Mouse (Mus musculus) cerebellum, postnatal 36 days (tissue): ENCODE results near the gene Tmem184a.

Experiments used
- DNase-seq, 2 experiments: peaks; one replicate each; pipeline ENCODE4 v3.0.0; 2021 to 2022; ENCODE audit warnings: mixed read lengths in 2 of 2

The Tmem184a gene

DNA sequence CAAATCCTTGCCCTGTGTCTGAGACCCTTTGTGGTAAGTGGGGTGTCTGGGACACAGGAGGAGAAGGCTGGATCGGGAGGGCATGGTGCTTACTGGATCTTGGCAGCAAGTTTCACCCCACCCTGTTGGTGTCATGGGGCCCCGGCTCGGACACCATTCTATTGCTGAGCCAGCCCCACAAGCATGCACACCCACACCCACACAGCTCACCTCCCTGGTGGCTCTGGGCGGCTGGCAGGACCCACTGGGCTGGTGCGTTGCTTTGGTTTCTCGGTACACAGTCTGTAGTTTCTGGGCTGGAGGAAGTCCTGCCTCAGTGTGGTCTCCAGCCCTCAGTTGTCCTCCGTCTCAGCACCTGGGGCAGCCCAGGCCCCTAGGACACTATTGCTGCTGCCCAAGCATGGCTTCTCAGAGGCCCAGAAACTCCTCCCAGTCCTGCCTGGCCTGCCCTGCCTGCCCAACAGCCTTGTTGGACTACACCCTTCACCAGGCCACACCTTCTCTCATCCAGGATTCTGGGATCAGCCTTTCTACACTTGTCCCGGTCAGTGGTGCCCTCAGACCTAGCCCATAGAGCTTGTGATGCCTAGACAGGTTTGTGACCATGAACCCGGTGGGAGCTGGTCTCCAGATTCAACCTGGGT lies at the start of gene Tmem184a:
Gene Tmem184a (minus strand): TSS at position 380 of the 644 bp plus-strand sequence.
- no peak for DNase-seq

DNA sequence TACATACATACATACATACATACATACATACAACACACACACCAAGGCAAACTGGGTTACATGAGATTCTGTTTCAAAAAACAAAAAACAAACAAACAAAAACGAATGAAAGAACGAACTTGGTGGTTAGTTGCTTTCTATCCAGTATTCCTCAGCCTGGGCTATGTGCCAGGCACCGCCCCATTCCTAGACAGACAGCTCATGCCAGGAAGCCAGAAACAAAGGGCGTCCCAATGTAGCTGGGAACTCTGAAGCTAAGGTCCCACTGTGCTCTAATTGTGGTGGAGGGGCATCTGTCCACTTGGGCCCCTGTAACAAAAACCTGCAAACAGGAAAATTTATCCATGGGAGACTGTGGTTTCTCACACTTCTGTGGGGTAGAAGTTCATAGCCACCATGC lies 43.0 kb upstream of the Tmem184a start:
- no peak for DNase-seq

DNA sequence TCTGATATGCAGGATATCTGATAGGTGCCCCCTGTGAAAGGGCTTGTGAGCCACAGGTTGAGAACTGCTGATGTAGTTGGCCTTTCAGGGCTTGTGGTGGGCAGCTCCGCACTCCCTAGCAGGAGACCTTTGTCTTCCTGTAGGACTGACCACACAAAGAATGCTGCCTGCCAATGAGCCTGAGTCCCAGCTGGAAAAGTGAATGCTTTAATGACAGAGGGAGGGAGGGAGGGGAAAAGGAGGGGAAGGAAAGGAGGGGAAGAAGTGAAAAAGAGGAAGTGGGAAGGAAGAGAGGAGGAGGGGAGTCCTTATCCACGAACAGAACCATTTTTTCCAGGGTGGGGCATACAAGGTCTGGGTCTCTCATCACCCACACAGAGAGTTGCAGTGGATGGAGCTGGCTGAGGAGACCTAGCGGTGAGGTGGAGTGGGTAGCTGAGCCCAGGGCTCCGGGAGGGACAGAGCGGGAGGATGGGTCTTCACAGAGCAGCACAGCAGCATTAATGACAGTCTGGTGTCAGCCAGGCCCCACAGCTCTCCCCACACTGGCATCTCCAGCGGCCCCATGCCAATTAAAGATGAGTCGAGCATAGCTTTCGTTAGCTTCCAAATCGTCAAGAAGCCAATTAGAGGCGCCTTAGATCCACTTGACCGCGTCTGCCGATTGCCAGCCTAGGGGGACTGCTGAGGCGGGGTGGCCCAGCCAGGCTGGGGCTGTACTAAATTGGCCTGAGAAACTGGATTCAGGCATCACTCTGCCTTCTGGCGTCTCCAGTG lies 40.8 kb upstream of the Tmem184a start:
- no peak for DNase-seq

DNA sequence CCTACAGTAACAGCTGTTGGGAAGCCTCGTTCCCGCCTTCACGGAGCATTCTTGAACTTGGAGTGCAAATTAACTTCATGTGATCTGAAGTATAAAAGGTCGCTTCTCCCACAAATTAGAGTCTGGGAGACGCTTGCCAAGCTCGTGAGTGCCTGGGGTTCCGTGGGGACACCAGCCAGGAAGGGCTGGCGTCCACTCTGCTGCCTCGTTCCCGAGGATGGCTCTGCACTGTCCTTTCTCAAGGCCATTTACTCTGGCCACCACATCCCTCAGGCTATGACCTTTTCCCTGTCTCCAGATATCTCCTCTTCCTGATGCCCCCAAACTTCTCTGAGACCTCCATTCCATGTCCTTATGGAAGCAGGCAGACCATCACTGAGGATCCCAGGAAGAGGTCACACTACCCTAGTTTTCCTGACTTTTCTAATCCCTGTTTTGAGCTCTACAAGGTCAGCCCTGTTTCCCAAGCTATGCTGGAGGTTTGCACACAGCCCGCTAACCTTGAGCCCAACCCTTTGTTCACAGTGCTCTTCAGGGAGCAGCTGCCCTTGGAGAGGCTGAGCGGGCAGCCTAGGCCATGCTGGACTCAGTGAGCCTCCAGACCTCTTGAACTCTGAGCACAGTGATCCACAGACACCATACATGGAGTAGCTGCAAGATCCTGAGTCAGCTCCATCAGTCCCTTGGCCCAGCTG lies 30.1 kb upstream of the Tmem184a start:
- no peak for DNase-seq

GRCm38 (mm10) chr5:139839142-139839541 lies 19.4 kb upstream of the Tmem184a start:
- DNase-seq: no peak

GRCm38 (mm10) chr5:139838476-139838892 lies 18.8 kb upstream of the Tmem184a start:
- DNase-seq: peak; percentile 60 to 68

- DNase-seq: no peak
Measured at GRCm38 (mm10) chr5:139835706-139836105, 16.0 kb upstream of the Tmem184a start.

GRCm38 (mm10) chr5:139832125-139832524 lies 12.4 kb upstream of the Tmem184a start:
- DNase-seq: no peak

GRCm38 (mm10) chr5:139830734-139831133 lies 11.0 kb upstream of the Tmem184a start:
- no peak for DNase-seq

GRCm38 (mm10) chr5:139829384-139829783 lies 9.7 kb upstream of the Tmem184a start:
- DNase-seq: no peak

GRCm38 (mm10) chr5:139827593-139827992 lies 7.9 kb upstream of the Tmem184a start:
- DNase-seq: peak in 1 of 2 experiments; percentile 15

GRCm38 (mm10) chr5:139826357-139827055 lies 6.8 kb upstream of the Tmem184a start, which contains the start of the genes Gm26938 and Psmg3:
Gm26938 (minus strand) TSS chr5:139826407.
Psmg3 (minus strand) TSS chr5:139826885.
- DNase-seq: peak; percentile 89 to 97

DNA sequence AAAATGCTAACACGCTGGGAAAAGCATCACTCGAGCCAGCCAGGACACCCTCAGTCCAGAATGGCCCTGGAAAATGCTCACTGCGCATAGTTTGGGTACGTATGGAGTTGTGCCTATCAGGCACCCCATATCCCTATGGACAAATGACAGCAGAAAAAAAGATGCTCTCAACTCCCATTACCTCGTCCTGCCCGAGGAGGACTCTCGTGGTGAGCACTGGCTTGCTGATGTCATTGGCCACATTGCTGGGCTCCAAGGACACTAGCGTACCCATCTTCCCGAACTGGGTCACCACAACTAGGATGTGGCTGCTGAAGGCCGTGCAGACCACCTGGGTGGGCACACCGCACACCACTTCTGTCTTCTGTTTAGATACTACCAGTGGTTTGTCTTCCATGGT lies 6.2 kb upstream of the Tmem184a start:
- no peak for DNase-seq

DNA sequence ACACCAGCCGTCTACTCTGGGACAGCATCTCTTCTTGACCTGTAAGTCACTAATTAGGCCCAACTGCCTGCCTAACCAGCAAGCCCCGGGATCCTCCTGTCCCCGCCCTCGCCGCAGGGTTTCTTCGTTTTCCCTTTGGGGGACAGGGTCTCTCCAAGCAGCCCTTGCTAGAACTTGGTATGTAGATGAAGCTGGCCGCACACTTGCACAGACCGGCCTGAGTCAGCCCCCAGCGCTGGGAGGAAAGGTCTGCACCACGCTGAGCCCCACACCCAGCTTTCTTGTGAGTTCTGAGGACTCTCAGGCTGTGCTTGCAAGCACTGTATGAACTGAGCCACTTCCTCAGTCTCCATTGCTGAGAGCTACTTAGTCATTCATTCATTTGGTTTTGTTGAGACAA lies 4.8 kb upstream of the Tmem184a start:
- DNase-seq: no peak

- DNase-seq: no peak
Measured at GRCm38 (mm10) chr5:139821466-139822459, 2.0 kb upstream of the Tmem184a start.

DNA sequence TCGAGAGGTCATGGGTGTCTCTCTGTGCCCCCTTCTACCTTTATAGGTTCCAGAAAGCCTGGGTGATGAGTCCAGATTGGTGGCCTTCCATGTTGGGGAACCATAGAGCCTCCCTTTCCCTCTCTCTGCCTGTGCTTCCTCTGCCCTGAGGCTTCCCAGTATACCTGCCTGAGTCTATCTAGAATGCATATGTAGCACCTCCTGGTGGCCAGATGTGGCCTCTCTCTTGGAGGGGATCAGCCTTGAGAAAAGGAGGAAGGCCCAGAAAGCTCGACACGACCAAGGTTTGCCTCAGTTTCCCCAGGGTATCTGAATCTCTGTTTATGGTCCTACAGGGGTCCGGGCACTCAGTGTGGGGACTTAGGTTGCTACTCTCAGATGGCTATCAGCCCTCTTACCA lies 916 bp downstream of the Tmem184a start:
- no peak for DNase-seq

DNA sequence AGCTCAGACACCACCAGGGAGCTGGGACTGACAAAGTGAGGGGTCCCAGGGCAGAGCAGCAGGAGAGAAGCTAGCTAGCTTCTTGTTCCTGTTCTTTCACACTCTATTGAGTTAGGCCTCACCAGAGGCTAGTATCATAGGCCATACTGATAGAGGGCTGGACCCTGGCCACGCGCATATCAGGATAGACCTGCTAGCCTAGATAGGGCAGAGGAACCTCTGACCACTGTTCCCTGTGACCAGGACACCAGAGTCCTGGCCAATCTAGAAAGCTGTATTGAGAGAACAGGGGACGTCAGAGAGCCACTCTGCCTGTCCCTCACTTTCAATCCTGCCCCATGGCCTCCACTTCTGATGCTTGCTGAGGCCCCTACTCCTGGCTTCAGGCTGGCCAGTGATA lies 1.7 kb downstream of the Tmem184a start:
- DNase-seq: no peak

DNA sequence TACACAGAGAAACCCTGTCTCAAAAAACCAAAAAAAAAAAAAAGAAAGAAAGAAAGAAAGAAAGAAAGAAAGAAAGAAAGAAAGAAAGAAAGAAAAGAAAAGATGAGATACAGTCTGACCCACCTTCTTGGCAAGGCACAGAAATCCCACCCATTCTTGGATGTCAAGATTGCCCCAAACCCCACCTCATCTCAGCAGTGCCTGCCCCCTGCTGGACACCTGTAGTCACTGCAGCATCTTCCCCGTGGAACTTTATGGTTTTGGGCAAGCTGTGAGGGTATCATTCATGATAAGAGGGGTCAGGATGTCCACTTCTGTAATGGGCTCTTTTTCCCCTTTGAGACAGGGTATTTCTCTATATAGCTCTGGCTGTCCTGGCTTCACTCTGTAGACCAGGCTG lies 2.4 kb downstream of the Tmem184a start:
- DNase-seq: no peak

DNA sequence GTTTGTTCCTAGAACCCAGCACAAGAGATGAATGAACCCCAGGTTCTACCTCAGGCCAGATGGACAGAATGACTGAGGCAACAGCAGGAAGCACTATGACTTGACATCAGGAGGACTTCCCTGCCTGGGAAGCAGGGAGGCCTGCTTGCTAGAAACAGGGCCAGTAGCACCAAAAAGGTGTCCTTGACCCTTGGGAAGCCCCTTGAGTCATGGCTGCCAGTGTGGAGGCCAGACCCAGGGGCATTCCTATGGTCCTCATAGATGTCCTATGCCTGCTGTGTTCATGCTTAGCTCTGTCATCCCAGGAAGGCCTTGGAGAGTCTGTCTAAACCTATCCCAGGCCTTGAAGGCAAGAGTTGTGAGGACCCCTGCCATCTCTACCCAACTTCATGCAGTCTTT lies 3.3 kb downstream of the Tmem184a start:
- DNase-seq: no peak

GRCm38 (mm10) chr5:139815964-139816363 lies 3.8 kb downstream of the Tmem184a start:
- DNase-seq: no peak

GRCm38 (mm10) chr5:139813963-139814381 lies 5.7 kb downstream of the Tmem184a start:
- DNase-seq: no peak

DNA sequence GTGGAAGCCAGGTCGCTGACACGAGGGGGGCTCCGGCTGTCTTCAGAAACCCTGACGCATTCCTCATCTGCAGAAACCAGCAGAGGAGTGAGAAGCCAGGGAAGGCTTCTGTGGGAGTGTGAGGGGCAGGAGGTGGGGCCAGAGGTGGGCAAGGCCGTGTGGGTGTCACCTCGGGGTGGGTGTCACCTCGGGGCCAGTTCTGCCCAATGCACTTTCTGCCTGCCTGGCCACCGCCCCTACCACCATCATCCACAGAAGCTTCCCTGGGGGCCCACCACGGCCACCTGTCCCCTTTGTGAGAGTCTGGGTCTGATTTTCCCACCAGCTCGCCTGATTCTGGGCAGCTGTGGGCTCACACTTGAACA lies 6.6 kb downstream of the Tmem184a start:
- DNase-seq: no peak
